Mouse (Mus musculus): ENCODE results near the gene Prr36.

GRCm38 (mm10) chr8:4256911-4257310, 39.7 kb upstream of the Prr36 start:
- TF ChIP-seq CTCF (IDR thresholded peaks at IDR 0.05 in 2 of 3, conservative IDR thresholded peaks at IDR 0.05 in 1 of 3; ENCODE audit: control insufficient read depth in 1 of 3, insufficient read depth in 1 of 3, low read depth in 2 of 3, low read length in 3 of 3, poor library complexity in 1 of 3, severe bottlenecking in 1 of 3) (no peak), USF2 (IDR thresholded peaks at IDR 0.05; ENCODE audit: borderline replicate concordance in 1 of 2, insufficient read depth in 1 of 2, low read depth in 1 of 2, low read length in 2 of 2) (no peak), CHD2 (IDR thresholded peaks at IDR 0.05; ENCODE audit: low read length) (no peak), POLR2A (IDR thresholded peaks at IDR 0.05; ENCODE audit: control insufficient read depth in 1 of 2, insufficient read depth in 1 of 2, low read depth in 1 of 2, low read length in 2 of 2, poor library complexity in 1 of 2) (no peak), MYC (IDR thresholded peaks at IDR 0.05; ENCODE audit: low read depth, low read length) (no peak), EP300 (IDR thresholded peaks at IDR 0.05; ENCODE audit: low read depth in 1 of 2, low read length in 2 of 2) (no peak), RCOR1 (IDR thresholded peaks at IDR 0.05; ENCODE audit: low read depth, low read length) (no peak), SIN3A (IDR thresholded peaks at IDR 0.05; ENCODE audit: low read length) (no peak), TBP (IDR thresholded peaks at IDR 0.05; ENCODE audit: low read depth, low read length) (no peak)

Measured in MEL (cell line).